Mouse (Mus musculus): ENCODE measurements around the gene Ugt2b34.

DNA sequence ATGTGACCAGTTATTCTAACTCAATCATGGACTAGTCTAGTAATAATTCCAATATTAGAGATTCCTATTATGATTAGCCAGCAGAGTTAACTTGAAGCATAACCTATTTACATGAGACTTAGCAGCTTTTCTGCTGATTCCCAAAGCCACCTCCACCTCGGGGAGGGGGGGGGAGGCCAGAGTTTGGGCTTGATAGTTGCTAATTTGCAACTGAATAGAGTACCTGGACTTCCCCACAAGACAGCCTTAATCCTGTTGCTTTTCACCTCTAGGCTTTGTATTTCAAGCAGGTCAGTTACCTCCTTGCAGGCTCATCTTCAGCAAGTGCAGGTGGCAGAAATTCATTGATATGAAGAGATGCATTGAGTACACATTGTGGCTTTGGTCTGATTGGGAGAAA lies 49.1 kb downstream of the Ugt2b34 start:
- TF ChIP-seq HCFC1 (IDR thresholded peaks at IDR 0.05; ENCODE audit: borderline replicate concordance, insufficient read depth, low read length) (no peak), CHD2 (IDR thresholded peaks at IDR 0.05; ENCODE audit: low read depth, low read length) (no peak), ZNF384 (IDR thresholded peaks at IDR 0.05; ENCODE audit: low read depth, low read length) (no peak), MAFK (IDR thresholded peaks at IDR 0.05; ENCODE audit: insufficient read depth, low read depth, low read length) (no peak)
